Mouse (Mus musculus) induced T-regulatory cell, adult 2 months (primary cell): ENCODE data around the gene Aox3.

Experiments
- DNase-seq: peaks from one replicate; pipeline ENCODE4 v3.0.0-alpha.2; 2012; ENCODE audit warnings: low read depth

Aox3 gene

GRCm38 (mm10) chr1:58107066-58107465, 5.9 kb upstream of the Aox3 start:
- no peak for DNase-seq

GRCm38 (mm10) chr1:58110241-58110640, 2.7 kb upstream of the Aox3 start:
- DNase-seq: no peak

- DNase-seq: no peak
Observed at GRCm38 (mm10) chr1:58111315-58111714, 1.6 kb upstream of the Aox3 start.

- no peak for DNase-seq
Observed at GRCm38 (mm10) chr1:58113441-58113840, 511 bp downstream of the Aox3 start.

GRCm38 (mm10) chr1:58114021-58114560, 1.2 kb downstream of the Aox3 start:
- DNase-seq: no peak

- DNase-seq: no peak
Observed at GRCm38 (mm10) chr1:58114666-58115375, 1.9 kb downstream of the Aox3 start.

GRCm38 (mm10) chr1:58118231-58118630, 5.3 kb downstream of the Aox3 start:
- no peak for DNase-seq

GRCm38 (mm10) chr1:58124901-58125300, 12.0 kb downstream of the Aox3 start:
- DNase-seq: no peak

- DNase-seq: no peak
Observed at GRCm38 (mm10) chr1:58137891-58138290, 25.0 kb downstream of the Aox3 start.

GRCm38 (mm10) chr1:58138986-58139385, 26.1 kb downstream of the Aox3 start:
- peak; percentile 10 for DNase-seq

- peak; percentile 6 for DNase-seq
Observed at GRCm38 (mm10) chr1:58140607-58141006, 27.7 kb downstream of the Aox3 start.

GRCm38 (mm10) chr1:58144384-58145069, 31.6 kb downstream of the Aox3 start:
- DNase-seq: no peak

- no peak for DNase-seq
Observed at GRCm38 (mm10) chr1:58146026-58146425, 33.1 kb downstream of the Aox3 start.

GRCm38 (mm10) chr1:58147776-58148175, 34.8 kb downstream of the Aox3 start:
- no peak for DNase-seq

GRCm38 (mm10) chr1:58152247-58152646, 39.3 kb downstream of the Aox3 start:
- no peak for DNase-seq

GRCm38 (mm10) chr1:58156747-58157146, 43.8 kb downstream of the Aox3 start:
- DNase-seq: peak; percentile 61

- DNase-seq: no peak
Observed at GRCm38 (mm10) chr1:58169893-58170292, 57.0 kb downstream of the Aox3 start.

GRCm38 (mm10) chr1:58188514-58189175, 75.7 kb downstream of the Aox3 start:
- no peak for DNase-seq

GRCm38 (mm10) chr1:58194317-58194716, 81.4 kb downstream of the Aox3 start:
- no peak for DNase-seq

- no peak for DNase-seq
Observed at GRCm38 (mm10) chr1:58194988-58195387, 82.1 kb downstream of the Aox3 start.

GRCm38 (mm10) chr1:58195541-58195940, 82.6 kb downstream of the Aox3 start:
- peak; percentile 73 for DNase-seq

GRCm38 (mm10) chr1:58197023-58197422, 84.1 kb downstream of the Aox3 start:
- no peak for DNase-seq

- no peak for DNase-seq
Observed at GRCm38 (mm10) chr1:58198386-58198785, 85.5 kb downstream of the Aox3 start.
